Mouse (Mus musculus) embryonic facial prominence, embryonic 13.5 days (tissue): ENCODE data around the gene Golga7b. TPM values are rescaled to one million over a fixed set of nuclear protein-coding genes. Genes with fewer than 3 reads are reported as not detected.
A peak's percentile ranks its signal among the peaks of the same experiment; 100 is the strongest.

Experiments used
- ATAC-seq: fragments of 200-750 bp; cut with Nextera tagmentation; 2 replicates; pipeline ENCODE4 v1.8.0; 2017; ENCODE audit warnings: low read depth; ENCODE audit not compliant: insufficient number of reproducible peaks, insufficient read depth, low FRiP score, low TSS enrichment
- H3K27ac ChIP-seq: fragments of 300-500 bp; sonication (generic); 2 replicates; pipeline ENCODE4 v1.5.1; 2015; ENCODE audit warnings: moderate library complexity, mild to moderate bottlenecking, inconsistent platforms
- H3K27me3 ChIP-seq: fragments of 300-500 bp; sonication (generic); 2 replicates; pipeline ENCODE4 v1.6.1; 2015; ENCODE audit warnings: mild to moderate bottlenecking, inconsistent platforms
- H3K36me3 ChIP-seq: fragments of 300-500 bp; sonication (generic); 2 replicates; pipeline ENCODE4 v1.6.1; 2015; ENCODE audit warnings: mild to moderate bottlenecking, inconsistent platforms
- H3K4me1 ChIP-seq: fragments of 300-500 bp; sonication (generic); 2 replicates; pipeline ENCODE4 v1.6.1; 2015; ENCODE audit warnings: inconsistent platforms
- H3K4me2 ChIP-seq: fragments of 300-500 bp; sonication (generic); 2 replicates; pipeline ENCODE4 v1.6.1; 2015; ENCODE audit warnings: moderate library complexity, mild to moderate bottlenecking, inconsistent platforms
- H3K4me3 ChIP-seq: fragments of 300-500 bp; sonication (generic); 2 replicates; pipeline ENCODE4 v1.5.1; 2015; ENCODE audit warnings: mild to moderate bottlenecking, inconsistent platforms
- H3K9ac ChIP-seq: fragments of 300-500 bp; sonication (generic); 2 replicates; pipeline ENCODE4 v1.6.1; 2015; ENCODE audit warnings: mild to moderate bottlenecking, inconsistent platforms
- H3K9me3 ChIP-seq: fragments of 300-500 bp; sonication (generic); 2 replicates; pipeline ENCODE4 v1.6.1; 2016; ENCODE audit warnings: inconsistent platforms
- WGBS: fragments of 180-500 bp; shearing (Covaris S2); methylation state at CpG from one replicate; pipeline ENCODE4 v1.1.7; 2015; ENCODE audit warnings: mixed read lengths; 5-methylcytosine and 5-hydroxymethylcytosine counted together
- polyA plus RNA-seq: library from polyadenylated mRNA; unstranded; fragments of >200 nt; fragmentation: Nextera tagmentation; extraction: Ambion mirVana; gene quantifications from 2 replicates; pipeline ENCODE4 v1.2.1, GENCODE M21; 2015

The Golga7b gene
- polyA plus RNA-seq, 1 experiment from 2014 or later: 1.8 TPM

DNA sequence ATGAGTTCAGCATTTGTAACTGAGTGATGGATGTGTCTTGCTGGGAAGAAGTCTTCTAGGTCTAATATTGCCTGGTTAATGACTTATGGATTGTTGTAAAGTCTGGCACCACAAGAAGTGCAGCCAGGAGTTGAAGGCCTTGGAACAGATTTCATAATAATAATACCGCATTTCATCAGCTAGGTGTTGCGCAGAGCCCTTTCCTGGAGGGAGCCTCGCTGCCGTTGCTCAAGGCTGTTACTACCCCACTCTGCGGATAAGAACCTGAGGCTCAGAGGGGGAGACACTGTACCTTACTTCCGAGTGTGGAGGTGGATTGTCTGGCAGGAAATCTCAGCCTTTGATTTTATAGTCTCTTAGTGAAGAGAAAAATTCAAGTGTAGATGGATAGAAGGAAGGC, 29.9 kb downstream of the Golga7b start:
- ATAC-seq: no peak
- H3K27me3 ChIP-seq: no peaks in the 10 kb centered on the region
- 81% methylated on average over 6 of the region's 6 CpGs for WGBS

DNA sequence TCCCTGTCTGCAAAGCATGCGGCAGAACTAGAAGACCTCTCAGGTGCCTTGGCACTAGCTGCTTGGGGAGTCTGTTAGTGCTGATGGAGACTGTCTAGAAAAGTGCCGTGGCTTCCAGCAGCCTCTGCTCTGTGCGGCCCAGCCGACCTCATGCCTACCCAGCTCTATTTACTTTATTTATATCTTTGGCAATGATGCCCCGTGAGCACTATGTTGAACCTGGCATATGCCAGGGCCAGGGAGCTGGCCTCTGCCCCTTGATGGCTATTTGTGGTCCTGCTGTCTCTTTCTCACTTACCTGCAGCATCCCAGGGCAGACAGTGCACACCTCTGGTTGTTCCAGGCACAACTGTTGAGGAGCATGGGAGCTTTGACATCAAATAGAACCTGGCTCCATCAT, 31.1 kb downstream of the Golga7b start:
- H3K9ac ChIP-seq: no peak overlapping the region
- ATAC-seq: no peak
- no peaks in the 10 kb centered on the region for H3K9me3 ChIP-seq
- no peak overlapping the region for H3K4me2 ChIP-seq
- H3K27me3 ChIP-seq: no peaks in the 10 kb centered on the region
- H3K27ac ChIP-seq: no peak overlapping the region
- H3K4me3 ChIP-seq: no peak overlapping the region
- 71% methylated on average over 5 of the region's 5 CpGs for WGBS
- no peaks in the 10 kb centered on the region for H3K36me3 ChIP-seq
- H3K4me1 ChIP-seq: no peaks in the 10 kb centered on the region

More for the DNA sequence above, 29.9 kb downstream of the Golga7b start:
- Histone ChIP-seq H3K4me2 (no peak overlapping the region), H3K4me3 (no peak overlapping the region), H3K9me3 (no peaks in the 10 kb centered on the region), H3K9ac (no peak overlapping the region), H3K36me3 (no peaks in the 10 kb centered on the region), H3K27ac (no peak overlapping the region), H3K4me1 (no peaks in the 10 kb centered on the region)

DNA sequence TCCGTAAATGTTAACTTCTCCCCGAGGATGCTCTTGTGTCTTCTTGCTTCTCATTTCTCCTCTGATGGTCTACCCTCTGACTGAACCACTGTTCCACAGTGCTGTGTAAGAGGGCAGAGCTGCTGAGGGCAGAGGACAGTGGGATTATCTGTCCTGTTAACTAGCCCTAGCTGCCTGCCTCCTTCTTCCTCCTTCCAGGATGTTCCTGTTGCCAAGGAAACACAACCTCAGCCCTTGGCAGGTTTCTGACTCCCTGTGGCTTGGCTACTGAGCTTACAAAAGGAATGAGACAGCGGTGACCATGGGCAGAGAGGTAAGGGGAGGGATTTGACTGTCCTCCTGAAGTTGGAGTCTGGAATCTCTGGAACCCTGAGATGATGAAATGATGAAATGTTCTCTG, 32.2 kb downstream of the Golga7b start:
- 65% methylated on average over 3 of the region's 3 CpGs for WGBS
- no peak for ATAC-seq
- Histone ChIP-seq H3K4me2 (no peak overlapping the region), H3K4me1 (no peaks in the 10 kb centered on the region), H3K27me3 (no peaks in the 10 kb centered on the region), H3K36me3 (no peaks in the 10 kb centered on the region), H3K4me3 (no peak overlapping the region), H3K9ac (no peak overlapping the region), H3K27ac (peak overlapping the region; percentile 44; the same call in 1 of the 2 replicates), H3K9me3 (no peaks in the 10 kb centered on the region)

DNA sequence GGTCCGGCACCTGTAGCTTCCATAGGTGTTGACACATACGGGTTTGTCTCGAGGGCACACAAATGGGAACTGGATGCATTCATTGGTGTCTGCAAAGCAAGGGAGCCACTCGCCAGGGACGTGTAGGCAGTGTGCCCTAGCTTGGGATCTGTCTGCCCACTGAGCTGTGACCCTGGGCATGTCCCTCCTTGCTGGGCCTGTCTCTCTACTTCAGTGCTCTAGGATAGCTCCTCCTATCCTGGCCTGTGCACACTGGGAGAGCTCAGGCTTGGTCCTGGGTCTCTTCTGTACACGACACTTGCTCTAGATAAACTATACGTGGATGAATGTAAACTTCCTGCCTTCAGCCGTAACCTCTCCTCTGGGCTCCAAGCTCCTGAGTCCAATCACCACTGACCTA, 36.8 kb downstream of the Golga7b start:
- H3K27ac ChIP-seq: no peak overlapping the region

DNA sequence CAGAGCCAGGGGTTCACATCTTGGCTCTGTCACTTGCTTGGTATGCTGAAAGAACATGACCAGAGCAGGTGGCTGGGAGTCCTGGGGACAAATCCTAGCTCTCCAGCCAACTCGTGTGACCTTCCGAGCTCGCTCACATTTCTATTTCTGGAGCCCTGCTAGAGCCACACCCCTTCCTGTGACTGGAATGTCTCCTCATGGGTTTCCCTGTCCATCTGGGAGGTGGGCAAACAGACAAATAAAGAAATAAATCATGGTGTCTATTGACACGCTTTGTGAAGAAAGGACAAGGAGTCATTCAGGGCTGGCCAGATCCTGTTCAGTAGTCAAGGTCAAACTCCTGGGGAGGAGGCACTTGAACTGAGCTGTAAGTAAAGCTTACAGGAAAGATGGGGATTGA, 41.0 kb downstream of the Golga7b start:
- H3K4me3 ChIP-seq: no peak overlapping the region
- no peak overlapping the region for H3K4me2 ChIP-seq
- 69% methylated on average over 4 of the region's 4 CpGs for WGBS
- no peak overlapping the region for H3K9ac ChIP-seq
- no peaks in the 10 kb centered on the region for H3K9me3 ChIP-seq
- ATAC-seq: no peak
- no peaks in the 10 kb centered on the region for H3K36me3 ChIP-seq
- no peak overlapping the region for H3K27ac ChIP-seq
- H3K4me1 ChIP-seq: peaks cover 23% of the 10 kb centered on the region
- H3K27me3 ChIP-seq: no peaks in the 10 kb centered on the region

More for the DNA sequence above, 36.8 kb downstream of the Golga7b start:
- Histone ChIP-seq H3K4me1 (no peaks in the 10 kb centered on the region), H3K27me3 (no peaks in the 10 kb centered on the region), H3K36me3 (no peaks in the 10 kb centered on the region), H3K4me3 (no peak overlapping the region), H3K9me3 (no peaks in the 10 kb centered on the region), H3K4me2 (no peak overlapping the region), H3K9ac (no peak overlapping the region)
- 72% methylated on average over 8 of the region's 8 CpGs for WGBS
- ATAC-seq: no peak

DNA sequence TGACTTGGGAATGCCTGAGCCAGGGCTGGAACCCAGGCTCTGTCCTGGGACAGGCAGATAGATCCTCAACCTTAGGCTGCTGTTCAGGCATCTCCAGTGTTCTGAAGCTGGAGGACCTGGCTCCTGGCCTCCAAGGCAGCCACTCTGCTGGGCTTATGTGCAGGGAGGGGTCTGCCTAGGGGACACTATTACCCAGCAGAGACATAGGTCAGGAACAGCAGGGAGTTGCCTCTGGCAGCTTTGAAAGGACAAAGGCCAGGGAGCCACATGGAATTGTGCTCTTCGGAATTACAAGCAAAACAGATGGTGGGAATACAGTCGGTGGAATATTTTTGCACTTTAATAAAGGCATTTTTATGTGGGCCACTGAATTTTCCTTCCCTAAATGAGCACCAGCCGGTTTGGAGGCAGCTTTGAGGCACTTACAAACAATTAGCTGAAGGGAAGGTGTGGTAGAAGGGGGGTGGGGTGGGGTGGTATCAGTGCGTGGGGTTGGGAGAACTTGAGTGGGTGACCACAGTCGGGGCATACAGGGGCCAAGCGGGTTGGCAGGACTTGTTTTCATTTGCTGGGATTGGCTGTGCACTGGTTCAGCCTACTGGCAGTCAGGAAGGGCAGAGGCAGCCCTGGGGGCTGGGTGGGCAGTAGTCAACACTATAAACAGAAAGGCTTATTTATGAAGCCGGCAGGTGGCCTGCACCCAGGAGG, 43.7 kb downstream of the Golga7b start:
- no peaks in the 10 kb centered on the region for H3K27me3 ChIP-seq
- H3K36me3 ChIP-seq: no peaks in the 10 kb centered on the region
- no peak overlapping the region for H3K4me3 ChIP-seq
- peaks cover 23% of the 10 kb centered on the region for H3K4me1 ChIP-seq
- WGBS: 19% methylated on average over 7 of the region's 7 CpGs
- H3K27ac ChIP-seq: peak overlapping the region; percentile 16; the same call in 1 of the 2 replicates
- H3K9ac ChIP-seq: no peak overlapping the region
- no peak for ATAC-seq
- no peaks in the 10 kb centered on the region for H3K9me3 ChIP-seq
- no peak overlapping the region for H3K4me2 ChIP-seq

DNA sequence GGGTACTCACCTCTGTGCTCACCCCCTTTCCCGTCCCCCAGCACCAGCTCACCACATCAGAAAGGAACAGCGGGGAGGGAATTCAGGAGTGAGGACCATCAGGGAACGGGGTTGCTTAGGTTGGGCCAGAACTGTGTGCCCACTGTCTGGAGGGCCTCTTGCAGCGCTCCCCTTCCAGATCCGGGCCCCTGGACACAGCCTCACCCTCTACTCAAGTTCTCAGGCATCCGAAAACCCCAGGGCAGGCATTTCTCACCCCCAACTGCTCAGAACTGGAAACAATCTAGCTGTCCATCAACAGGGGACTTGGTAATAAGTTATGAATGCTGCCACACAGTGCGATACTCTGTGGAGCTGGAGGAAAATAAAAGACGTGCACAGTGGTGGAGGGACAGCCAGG, 44.7 kb downstream of the Golga7b start:
- Histone ChIP-seq H3K4me3 (no peak overlapping the region), H3K36me3 (no peaks in the 10 kb centered on the region), H3K27ac (no peak overlapping the region), H3K4me1 (peaks cover 23% of the 10 kb centered on the region), H3K9me3 (no peaks in the 10 kb centered on the region), H3K4me2 (peak overlapping the region; percentile 2; the same call in 1 of the 2 replicates), H3K9ac (no peak overlapping the region), H3K27me3 (no peaks in the 10 kb centered on the region)
- 17% methylated on average over 8 of the region's 8 CpGs for WGBS
- ATAC-seq: no peak

DNA sequence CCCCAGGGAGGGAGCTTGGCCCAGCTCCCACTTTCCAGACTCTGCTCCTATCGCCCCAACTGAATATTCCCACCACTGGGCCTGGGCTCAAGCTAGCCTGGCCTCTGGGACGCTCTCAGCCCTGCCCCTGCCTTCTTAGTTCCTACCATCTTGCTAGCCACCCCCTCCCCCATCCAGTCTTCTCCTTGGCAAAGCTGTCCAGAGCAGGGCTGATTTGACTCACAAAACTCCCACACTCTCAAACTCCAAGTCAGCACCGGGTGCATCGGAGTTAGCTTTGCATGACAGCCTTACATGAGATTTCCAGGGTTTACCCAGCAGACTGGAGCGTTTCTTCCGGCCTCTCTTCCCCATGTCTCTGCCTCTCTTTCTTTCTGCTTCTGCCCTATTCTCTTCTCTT, 45.8 kb downstream of the Golga7b start:
- H3K4me2 ChIP-seq: no peak overlapping the region
- no peaks in the 10 kb centered on the region for H3K36me3 ChIP-seq
- H3K9me3 ChIP-seq: no peaks in the 10 kb centered on the region
- no peak for ATAC-seq
- no peak overlapping the region for H3K4me3 ChIP-seq
- H3K9ac ChIP-seq: no peak overlapping the region
- 69% methylated on average over 6 of the region's 6 CpGs for WGBS
- no peaks in the 10 kb centered on the region for H3K27me3 ChIP-seq
- H3K4me1 ChIP-seq: peaks cover 23% of the 10 kb centered on the region
- no peak overlapping the region for H3K27ac ChIP-seq

DNA sequence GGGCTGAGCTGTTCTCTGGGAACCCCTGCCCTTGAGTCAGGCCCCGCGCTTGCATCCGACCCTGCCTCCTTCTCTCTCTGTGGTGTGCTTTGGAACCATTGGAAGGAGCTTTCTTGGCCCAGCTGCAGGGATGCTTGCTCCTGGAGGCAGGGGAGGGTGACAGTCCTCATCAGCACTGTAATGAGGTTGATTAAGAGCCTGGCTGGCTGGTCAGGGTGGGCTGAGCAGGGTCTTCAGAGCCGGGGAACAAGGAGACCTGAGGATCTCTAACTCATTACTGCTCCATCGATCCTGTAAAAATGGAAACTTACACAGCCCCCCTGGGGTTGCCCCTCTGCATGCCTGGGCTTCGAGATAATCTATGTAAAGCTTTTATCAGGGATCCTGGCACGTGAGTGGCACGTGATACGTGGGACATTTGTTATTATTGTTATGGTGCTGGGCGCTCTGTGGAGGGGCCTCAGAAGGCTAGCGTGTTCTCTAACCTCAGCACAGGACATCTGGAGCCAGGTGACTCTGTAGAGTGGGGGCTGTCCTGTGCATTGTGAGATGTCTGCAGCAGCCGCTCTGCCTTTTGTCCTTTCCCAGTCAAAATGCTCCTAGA, 55.9 kb downstream of the Golga7b start:
- H3K36me3 ChIP-seq: no peaks in the 10 kb centered on the region

DNA sequence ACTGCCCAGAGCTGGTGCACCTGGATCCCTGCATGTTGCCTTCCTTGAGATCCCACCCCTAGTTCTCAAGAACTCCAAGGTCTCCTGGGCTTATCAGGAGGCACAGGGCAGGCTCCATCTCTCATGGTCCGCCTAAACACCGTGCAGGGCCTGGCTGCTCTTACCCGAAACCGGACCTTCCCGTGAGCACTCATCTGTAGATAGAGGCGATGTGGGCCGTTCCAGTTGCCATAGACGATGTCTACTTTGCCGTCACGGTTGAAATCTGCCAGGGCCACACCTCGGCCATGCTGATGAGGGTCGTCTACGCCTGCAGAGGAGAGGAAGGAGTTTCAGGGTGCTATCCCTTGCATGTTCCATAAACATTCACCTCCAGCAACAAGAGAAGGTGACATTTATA, 57.1 kb downstream of the Golga7b start:
- Histone ChIP-seq H3K9ac (no peak overlapping the region), H3K27me3 (no peaks in the 10 kb centered on the region; the same call in 1 of the 2 replicates), H3K27ac (no peak overlapping the region), H3K4me1 (peaks cover 13% of the 10 kb centered on the region), H3K36me3 (no peaks in the 10 kb centered on the region), H3K4me2 (no peak overlapping the region), H3K4me3 (no peak overlapping the region), H3K9me3 (no peaks in the 10 kb centered on the region)
- WGBS: 86% methylated on average over 13 of the region's 13 CpGs
- no peak for ATAC-seq

More for the DNA sequence above, 55.9 kb downstream of the Golga7b start:
- no peak overlapping the region for H3K27ac ChIP-seq
- H3K4me1 ChIP-seq: peaks cover 13% of the 10 kb centered on the region
- H3K9me3 ChIP-seq: no peaks in the 10 kb centered on the region
- no peak for ATAC-seq
- no peak overlapping the region for H3K4me2 ChIP-seq
- H3K4me3 ChIP-seq: no peak overlapping the region
- no peaks in the 10 kb centered on the region for H3K27me3 ChIP-seq
- 72% methylated on average over 12 of the region's 12 CpGs for WGBS
- no peak overlapping the region for H3K9ac ChIP-seq

DNA sequence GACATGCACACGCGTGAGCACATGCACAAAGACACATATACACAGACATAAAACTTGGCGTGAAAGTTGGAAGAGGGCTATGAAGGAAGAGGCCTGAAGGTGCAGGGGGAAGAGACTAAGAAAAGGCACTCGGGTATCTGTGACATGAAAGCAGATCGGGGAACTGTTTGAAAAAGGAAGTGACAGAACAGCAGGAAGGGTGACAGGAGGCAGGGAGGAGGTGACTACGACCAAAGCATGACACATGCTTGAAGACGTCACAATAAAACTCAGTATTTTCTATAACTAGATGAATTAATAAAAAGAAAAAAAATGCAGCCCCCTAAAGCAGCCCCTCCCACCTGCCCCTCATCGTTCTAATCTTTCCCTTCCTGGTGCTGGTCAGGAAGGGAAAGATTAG, 58.4 kb downstream of the Golga7b start:
- no peak overlapping the region for H3K4me2 ChIP-seq
- H3K27me3 ChIP-seq: no peaks in the 10 kb centered on the region; the same call in 1 of the 2 replicates
- H3K9ac ChIP-seq: no peak overlapping the region
- peaks cover 13% of the 10 kb centered on the region for H3K4me1 ChIP-seq
- WGBS: 72% methylated on average over 8 of the region's 8 CpGs
- H3K9me3 ChIP-seq: no peaks in the 10 kb centered on the region
- no peaks in the 10 kb centered on the region for H3K36me3 ChIP-seq
- ATAC-seq: no peak
- H3K27ac ChIP-seq: no peak overlapping the region
- no peak overlapping the region for H3K4me3 ChIP-seq

DNA sequence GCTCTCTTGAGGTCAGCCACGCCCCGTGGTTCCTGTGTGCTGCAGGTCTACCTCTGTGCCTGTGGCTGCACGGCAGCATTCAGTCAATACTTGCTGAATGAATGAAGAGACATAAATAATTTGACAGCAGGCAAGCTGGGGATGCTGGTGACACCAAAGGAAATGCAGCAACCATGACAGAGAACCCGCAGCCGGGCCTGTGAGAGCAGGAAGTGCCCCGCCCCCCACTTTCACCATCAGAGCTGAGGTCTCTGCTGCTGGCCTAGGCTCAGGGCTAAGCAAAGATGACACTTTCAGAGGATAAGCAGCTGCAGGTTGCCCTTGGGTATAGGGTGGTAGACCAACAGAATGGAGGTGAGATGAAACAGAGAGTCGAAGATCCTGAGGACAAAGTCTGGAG, 58.8 kb downstream of the Golga7b start:
- 51% methylated on average over 7 of the region's 7 CpGs for WGBS
- Histone ChIP-seq H3K4me2 (no peak overlapping the region), H3K36me3 (no peaks in the 10 kb centered on the region), H3K9ac (no peak overlapping the region), H3K4me1 (peaks cover 13% of the 10 kb centered on the region), H3K4me3 (no peak overlapping the region), H3K9me3 (no peaks in the 10 kb centered on the region), H3K27me3 (no peaks in the 10 kb centered on the region; the same call in 1 of the 2 replicates), H3K27ac (no peak overlapping the region)
- no peak for ATAC-seq
